Mouse (Mus musculus) CH12.LX (cell line): ENCODE data around the gene Zmym6.

Experiments
- CHD2 ChIP-seq: IDR thresholded peaks from 2 replicates; pipeline ENCODE4 v1.6.1; 2011; ENCODE audit warnings: low read length, improper control_type of control experiment
- CTCF ChIP-seq, 2 experiments: IDR thresholded peaks in 1 of 2; conservative IDR thresholded peaks in 1 of 2; 2 replicates each; pipeline ENCODE4 v1.5.1; 2011 to 2012; ENCODE audit warnings: low read depth in 2 of 2, low read length in 2 of 2, improper control_type of control experiment in 1 of 2, inconsistent platforms in 1 of 2, mild to moderate bottlenecking in 1 of 2, moderate library complexity in 1 of 2
- ELF1 ChIP-seq: IDR thresholded peaks from 2 replicates; pipeline ENCODE4 v1.6.1; 2014; ENCODE audit warnings: low read depth, mild to moderate bottlenecking, inconsistent platforms, low read length, improper control_type of control experiment
- EP300 ChIP-seq: IDR thresholded peaks from 2 replicates; pipeline ENCODE4 v1.6.1; 2011; ENCODE audit warnings: low read length, improper control_type of control experiment
- ETS1 ChIP-seq: conservative IDR thresholded peaks from 2 replicates; pipeline ENCODE4 v1.6.1; 2012; ENCODE audit warnings: low read depth, mild to moderate bottlenecking, inconsistent platforms, low read length, improper control_type of control experiment, moderate library complexity
- MAX ChIP-seq: IDR thresholded peaks from 2 replicates; pipeline ENCODE4 v1.6.1; 2011; ENCODE audit warnings: low read length, improper control_type of control experiment
- MEF2A ChIP-seq: IDR thresholded peaks from 2 replicates; pipeline ENCODE4 v1.6.1; 2014; ENCODE audit warnings: low read depth, mild to moderate bottlenecking, inconsistent platforms, low read length, improper control_type of control experiment, borderline replicate concordance
- MXI1 ChIP-seq: IDR thresholded peaks from 2 replicates; pipeline ENCODE4 v1.6.1; 2011; ENCODE audit warnings: mild to moderate bottlenecking, low read depth, low read length, improper control_type of control experiment
- POLR2A ChIP-seq: IDR thresholded peaks from 2 replicates; pipeline ENCODE4 v1.6.1; 2011; ENCODE audit warnings: low read depth, mild to moderate bottlenecking, improper control_type of control experiment, low read length
- RAD21 ChIP-seq: IDR thresholded peaks from 2 replicates; pipeline ENCODE4 v1.6.1; 2011; ENCODE audit warnings: low read depth, mild to moderate bottlenecking, low read length, improper control_type of control experiment, moderate library complexity
- SIN3A ChIP-seq: IDR thresholded peaks from 2 replicates; pipeline ENCODE4 v1.6.1; 2012; ENCODE audit warnings: low read length, improper control_type of control experiment, inconsistent platforms
- ZMIZ1 ChIP-seq: IDR thresholded peaks from 2 replicates; pipeline ENCODE4 v1.6.1; 2012; ENCODE audit warnings: low read depth, mild to moderate bottlenecking, inconsistent platforms, low read length, improper control_type of control experiment

DNA sequence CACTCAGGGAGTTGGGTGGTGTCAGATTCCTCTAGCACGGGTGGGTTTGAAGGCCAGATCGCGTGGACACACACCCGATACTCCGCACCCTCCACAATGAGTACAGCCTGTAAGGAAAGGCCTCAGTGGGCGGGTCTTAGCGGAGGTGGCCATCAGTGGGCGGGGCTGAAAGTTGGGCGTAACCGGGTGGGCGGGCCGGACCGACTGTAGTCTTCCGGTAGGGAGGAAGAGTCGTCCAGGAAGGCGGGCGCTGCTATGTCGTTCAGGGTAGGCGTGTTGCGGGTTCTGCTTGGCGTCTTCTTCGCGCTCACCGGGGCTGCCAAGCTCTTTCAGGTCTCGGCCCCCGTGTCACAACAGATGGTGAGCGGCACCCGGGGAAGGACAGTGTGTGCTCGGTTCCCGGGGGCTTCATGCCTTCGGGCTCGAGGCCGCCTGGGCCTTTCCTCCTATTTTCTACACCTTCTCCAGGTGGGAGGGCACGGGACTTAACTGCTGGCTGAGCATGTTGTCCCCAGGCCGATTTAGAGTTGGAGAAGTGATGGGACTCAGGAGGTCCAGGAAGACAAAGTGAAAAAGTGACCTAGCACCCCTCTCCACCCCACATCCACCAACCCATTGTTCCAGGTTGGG is 48.8 kb downstream of the Zmym6 start:
- no peak for TF ChIP-seq MEF2A
- peak; percentile 91 for TF ChIP-seq ELF1
- no peak for TF ChIP-seq CTCF (conservative IDR thresholded peaks at IDR 0.05 in 1 of 2, IDR thresholded peaks at IDR 0.05 in 1 of 2; ENCODE audit: low read depth in 2 of 2, low read length in 2 of 2)
- TF ChIP-seq ZMIZ1, result peak; percentile 80
- TF ChIP-seq ETS1, result no peak
- no peak for TF ChIP-seq RAD21
- TF ChIP-seq MXI1, result peak; percentile 37; the same call in 1 of the 2 replicates
- TF ChIP-seq EP300, result no peak
- no peak for TF ChIP-seq MAX
- no peak for TF ChIP-seq CHD2
- TF ChIP-seq SIN3A, result peak; percentile 77
- TF ChIP-seq POLR2A, result peak; percentile 89
